20 mouse cellular contexts compared by ENCODE assay signal in the genomic region with DNA sequence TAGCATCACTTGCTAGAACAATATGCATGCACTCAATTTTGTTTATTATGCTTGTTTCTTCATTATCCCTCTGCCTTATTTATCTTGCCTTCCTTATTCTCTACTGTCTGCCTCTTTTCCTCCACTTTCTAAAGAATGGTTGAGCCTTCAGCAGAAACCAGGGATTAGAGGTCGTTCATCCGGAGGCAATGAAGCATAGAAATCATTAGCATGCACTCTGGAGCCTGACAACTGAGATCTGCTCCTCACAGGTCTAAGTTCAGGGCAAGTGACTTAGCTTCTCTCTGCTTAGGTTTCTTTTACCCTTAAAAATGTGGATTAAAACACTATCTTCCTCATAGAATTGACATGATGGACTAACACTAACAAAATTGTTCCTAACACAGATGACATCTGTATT.
DNase-seq lines count a peak whose midpoint lies in the region; ATAC-seq and TF ChIP-seq lines count a peak whose summit lies in the region.
"Had no signal": no experiment of that assay in that cellular context is flagged by ENCODE, and none has a peak within 500 bp of the region (broad histone marks: within the 10 kb centered on the region; RNA-seq: fewer than 3 reads in every experiment).

No protein-coding gene starts in this region.

- no peaks in the 10 kb centered on the region; the same call in 1 of the 2 replicates for H3K27me3 ChIP-seq in kidney, adult 2 months (replicated peaks; ENCODE audit: control insufficient read depth, insufficient read depth, low read length)
- no peaks in the 10 kb centered on the region for H3K27me3 ChIP-seq in kidney, embryonic 14.5 days (ENCODE audit: control insufficient read depth, insufficient read depth, low read length)
- H3K27me3 ChIP-seq in kidney, embryonic 15.5 days = no peaks in the 10 kb centered on the region
- H3K27me3 ChIP-seq: CH12.LX; embryonic facial prominence, embryonic 13.5 days; forebrain, embryonic 12.5 days; heart, embryonic 12.5 days; Patski had no signal

- H3K27ac ChIP-seq in kidney, adult 2 months (ENCODE audit: insufficient read depth, low read depth, low read length) = no peak overlapping the region; the same call in 1 of the 2 replicates
- no peak overlapping the region for H3K27ac ChIP-seq in kidney, embryonic 14.5 days (ENCODE audit: low read depth, low read length)
- H3K27ac ChIP-seq in kidney, embryonic 15.5 days = peak overlapping the region; percentile 70
- H3K27ac ChIP-seq: embryonic facial prominence, embryonic 13.5 days; forebrain, embryonic 12.5 days; heart, adult 2 months; hindbrain, embryonic 10.5 days had no signal

- no peaks in the 10 kb centered on the region for H3K36me3 ChIP-seq in kidney, adult 2 months (ENCODE audit: control insufficient read depth, insufficient read depth, low read length)
- no peaks in the 10 kb centered on the region for H3K36me3 ChIP-seq in kidney, embryonic 14.5 days (ENCODE audit: control insufficient read depth, insufficient read depth, low read length)
- no peaks in the 10 kb centered on the region for H3K36me3 ChIP-seq in kidney, embryonic 15.5 days
- H3K36me3 ChIP-seq: embryonic facial prominence, embryonic 13.5 days; heart, embryonic 12.5 days had no signal

- no peak for TF ChIP-seq POLR2A in kidney, adult 2 months (IDR thresholded peaks at IDR 0.05; ENCODE audit: low read depth, low read length)

- DNase-seq in kidney, adult 2 months = peak; percentile 86
- peak; percentile 43 to 54 for DNase-seq in kidney, postnatal 25 days
- DNase-seq in layer of hippocampus, postnatal 14 days (ENCODE audit: low spot score in 2 of 2) = no peak
- DNase-seq: adrenal gland, postnatal 14 days; cerebellum, adult 11-12 months; cerebellum, adult 9-10 months; cerebellum, postnatal 25 days; gastrocnemius, postnatal 14 days; heart, adult 2 months had no signal

- 29% methylated on average over 2 of the region's 2 CpGs for WGBS in kidney, adult 2 months
- 38% methylated on average over 2 of the region's 2 CpGs for WGBS in kidney, embryonic 14.5 days
- 43% methylated on average over 2 of the region's 2 CpGs for WGBS in kidney, embryonic 15.5 days

- no peak overlapping the region for H3K4me3 ChIP-seq in kidney, adult 2 months (ENCODE audit: insufficient read depth, low read depth, low read length)
- H3K4me3 ChIP-seq in kidney, embryonic 14.5 days (ENCODE audit: low read length) = no peak overlapping the region
- no peak overlapping the region for H3K4me3 ChIP-seq in kidney, embryonic 15.5 days (replicated peaks)
- H3K4me3 ChIP-seq: embryonic facial prominence, embryonic 13.5 days; forebrain, embryonic 12.5 days; heart, adult 2 months; heart, embryonic 12.5 days; hindbrain, embryonic 10.5 days had no signal

- no peak for ATAC-seq in kidney, embryonic 14.5 days (ENCODE audit: low FRiP score, low TSS enrichment)
- ATAC-seq in kidney, embryonic 15.5 days (replicated peaks; ENCODE audit: low FRiP score) = no peak
- ATAC-seq in frontal cortex, adult (ENCODE audit: low TSS enrichment) = no peak
- ATAC-seq: activated CD4-positive, CD25-positive, alpha-beta regulatory T cell, adult 4 months; forebrain, embryonic 16.5 days; Patski had no signal

- H3K4me1 ChIP-seq in kidney, adult 2 months (ENCODE audit: control insufficient read depth, insufficient read depth, low read length) = peaks cover 6% of the 10 kb centered on the region
- no peaks in the 10 kb centered on the region for H3K4me1 ChIP-seq in kidney, embryonic 14.5 days (ENCODE audit: control insufficient read depth, insufficient read depth, low read length)
- H3K4me1 ChIP-seq in kidney, embryonic 15.5 days = no peaks in the 10 kb centered on the region
- H3K4me1 ChIP-seq: embryonic facial prominence, embryonic 13.5 days; heart, embryonic 12.5 days; hindbrain, embryonic 10.5 days had no signal

- H3K4me2 ChIP-seq in kidney, embryonic 14.5 days (replicated peaks; ENCODE audit: low read depth, low read length) = no peak overlapping the region
- no peak overlapping the region for H3K4me2 ChIP-seq in kidney, embryonic 15.5 days
- H3K4me2 ChIP-seq: embryonic facial prominence, embryonic 13.5 days; forebrain, embryonic 12.5 days; heart, embryonic 12.5 days had no signal

- H3K9me3 ChIP-seq in kidney, embryonic 14.5 days (ENCODE audit: control insufficient read depth, low read length) = no peaks in the 10 kb centered on the region
- H3K9me3 ChIP-seq in kidney, embryonic 15.5 days (replicated peaks) = no peaks in the 10 kb centered on the region
- H3K9me3 ChIP-seq: embryonic facial prominence, embryonic 13.5 days; forebrain, embryonic 12.5 days; heart, embryonic 12.5 days; hindbrain, embryonic 10.5 days had no signal

- TF ChIP-seq CTCF in kidney, adult 2 months (conservative IDR thresholded peaks at IDR 0.05; ENCODE audit: insufficient read depth, insufficient read length, low read depth, low read length) = no peak

- no peak overlapping the region for H3K9ac ChIP-seq in kidney, embryonic 14.5 days (ENCODE audit: low read depth, low read length)
- no peak overlapping the region for H3K9ac ChIP-seq in kidney, embryonic 15.5 days
- H3K9ac ChIP-seq: embryonic facial prominence, embryonic 13.5 days; forebrain, embryonic 12.5 days; heart, embryonic 12.5 days had no signal

Comparison
In these comparisons a context has a peak if more than half of its experiments do, and no peak if none do; other contexts are left out.
1. DNase-seq: peak in kidney, adult 2 months (single experiment) and kidney, postnatal 25 days (2 of 2); none in layer of hippocampus, postnatal 14 days (0 of 2).